Mouse (Mus musculus): Measurements from ENCODE around the gene Hacd3.
A peak's percentile ranks its signal among the peaks of the same experiment; 100 is the strongest.
"Not testable (repeated sequence)": the region's sequence is repeated elsewhere in the genome, so short reads cannot be mapped to it uniquely, and the experiment has no call there.

The Hacd3 gene

GRCm38 (mm10) chr9:65016241-65016977 is 5.1 kb downstream of the Hacd3 start:
- DNase-seq: no peak

GRCm38 (mm10) chr9:65015461-65016222 is 5.9 kb downstream of the Hacd3 start:
- no peak for DNase-seq

DNA sequence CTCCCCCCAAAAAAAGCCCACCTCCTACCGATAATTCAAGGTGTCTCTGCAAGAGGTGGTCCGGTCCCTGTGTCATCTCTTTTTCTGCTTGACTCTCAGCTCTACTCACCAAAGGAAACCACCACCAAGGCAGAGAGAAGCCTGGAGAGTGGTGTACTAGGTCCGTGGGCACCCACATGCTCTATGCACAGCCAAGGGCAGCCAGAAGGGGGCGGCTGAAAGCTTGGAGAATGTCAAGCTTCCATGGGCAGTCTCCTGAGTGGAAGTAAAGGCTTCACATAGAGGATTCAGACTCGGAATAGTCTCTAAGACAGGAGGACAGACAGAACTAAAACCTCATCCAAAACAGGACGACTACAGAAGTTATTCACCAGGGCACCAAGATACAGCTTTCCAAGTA is 10.2 kb downstream of the Hacd3 start:
- peak; percentile 8 to 22 for DNase-seq

DNA sequence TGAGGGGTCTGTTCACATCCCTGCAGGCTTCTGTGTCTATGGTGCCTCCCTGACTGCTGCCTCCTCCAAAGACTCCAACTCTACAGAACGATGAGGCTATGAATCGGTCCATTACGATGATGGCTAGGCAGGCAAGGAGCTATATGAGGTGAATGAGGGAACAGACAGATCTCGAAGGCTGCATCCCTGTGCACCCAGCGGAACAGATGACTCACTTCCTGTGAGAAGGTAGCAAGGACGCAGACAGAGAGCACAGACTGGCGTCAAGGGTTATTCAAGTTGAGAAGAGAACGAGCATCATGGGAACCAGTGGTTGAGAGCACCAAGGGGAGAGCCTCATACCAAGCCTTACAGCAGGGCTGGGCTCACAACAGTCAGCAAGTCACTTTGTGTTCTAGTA is 10.9 kb downstream of the Hacd3 start:
- peak; percentile 44 to 49 for DNase-seq

DNA sequence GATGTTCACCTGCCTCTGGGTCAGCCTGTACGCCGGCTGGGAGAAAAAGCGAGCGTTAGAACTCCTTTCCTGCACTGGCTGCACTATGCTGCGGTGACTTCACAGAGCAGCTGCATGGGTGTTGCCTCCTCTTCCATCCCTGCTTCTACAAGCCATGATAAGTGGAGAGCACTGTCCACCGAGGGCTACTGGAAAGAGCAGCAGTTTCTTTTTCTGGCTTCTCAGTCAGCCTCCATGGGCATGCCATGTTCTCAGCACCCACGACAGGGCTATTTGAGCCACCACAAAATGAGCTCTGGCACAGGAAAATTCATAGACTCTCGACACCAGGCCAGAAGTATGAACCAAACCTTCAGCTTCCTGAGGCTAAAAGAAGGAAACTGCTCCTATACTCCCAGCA is 15.8 kb downstream of the Hacd3 start:
- no peak for DNase-seq

- no peak for DNase-seq
These were observed 20.0 kb downstream of the Hacd3 start for GRCm38 (mm10) chr9:65001481-65001880.

DNA sequence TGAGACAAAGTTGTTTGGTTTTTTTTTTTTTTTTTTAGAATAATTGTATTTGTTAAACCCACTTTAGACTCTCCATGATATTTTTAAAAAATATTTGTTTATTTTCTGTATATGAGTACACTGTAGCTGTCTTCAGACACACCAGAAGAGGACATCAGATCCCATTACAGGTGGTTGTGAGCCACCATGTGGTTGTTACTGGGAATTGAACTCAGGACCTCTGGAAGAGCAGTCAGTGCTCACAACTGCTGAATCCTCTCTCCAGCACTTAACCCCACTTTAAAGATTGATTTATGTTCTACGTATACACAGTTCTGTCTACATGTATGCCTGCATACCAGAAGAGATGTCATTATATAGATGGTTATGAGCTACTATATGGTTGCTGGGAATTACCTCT is 26.0 kb downstream of the Hacd3 start:
- DNase-seq: not testable (repeated sequence)

DNA sequence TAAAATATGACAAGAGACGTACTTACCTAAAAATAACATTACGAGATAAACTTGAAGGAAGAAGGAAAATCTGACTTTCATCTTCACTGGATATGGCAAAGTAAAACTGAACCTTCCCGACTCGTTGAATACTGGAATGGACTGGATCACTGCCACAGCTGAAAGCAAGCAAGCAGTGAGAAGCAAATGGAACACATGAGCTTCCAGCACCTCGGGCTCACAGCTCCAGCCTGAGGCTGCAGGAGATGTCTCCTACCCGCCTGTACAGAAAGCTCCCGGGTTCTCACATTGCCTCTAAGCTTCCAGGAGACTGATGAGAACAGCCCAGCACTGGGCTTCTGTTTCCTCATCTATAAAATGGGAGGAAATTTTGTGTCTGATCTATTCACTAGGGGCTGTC is 31.2 kb downstream of the Hacd3 start:
- DNase-seq: no peak

- no peak for DNase-seq
These were observed 33.0 kb downstream of the Hacd3 start for GRCm38 (mm10) chr9:64988443-64988842.

DNA sequence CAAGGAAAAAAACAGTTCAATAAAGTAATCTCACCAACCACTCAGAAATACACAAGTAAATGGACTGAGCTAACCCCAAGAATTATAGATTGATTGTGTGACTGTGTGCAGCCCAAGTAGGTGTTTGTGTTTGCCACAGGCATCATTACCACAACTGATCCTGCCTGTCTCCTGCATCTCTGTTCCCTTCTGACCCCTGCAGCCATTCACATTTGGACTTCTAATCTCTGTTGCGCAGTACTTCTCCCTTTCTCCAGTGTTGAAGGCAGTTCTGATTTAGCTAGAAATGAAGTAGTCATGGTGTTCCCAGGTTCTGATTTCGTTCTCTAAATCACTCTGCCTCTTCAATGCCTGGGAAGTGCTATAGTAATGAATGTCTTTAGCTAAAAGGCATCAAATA is 33.8 kb downstream of the Hacd3 start:
- no peak for DNase-seq

GRCm38 (mm10) chr9:64985807-64986206 is 35.7 kb downstream of the Hacd3 start:
- no peak for DNase-seq

DNA sequence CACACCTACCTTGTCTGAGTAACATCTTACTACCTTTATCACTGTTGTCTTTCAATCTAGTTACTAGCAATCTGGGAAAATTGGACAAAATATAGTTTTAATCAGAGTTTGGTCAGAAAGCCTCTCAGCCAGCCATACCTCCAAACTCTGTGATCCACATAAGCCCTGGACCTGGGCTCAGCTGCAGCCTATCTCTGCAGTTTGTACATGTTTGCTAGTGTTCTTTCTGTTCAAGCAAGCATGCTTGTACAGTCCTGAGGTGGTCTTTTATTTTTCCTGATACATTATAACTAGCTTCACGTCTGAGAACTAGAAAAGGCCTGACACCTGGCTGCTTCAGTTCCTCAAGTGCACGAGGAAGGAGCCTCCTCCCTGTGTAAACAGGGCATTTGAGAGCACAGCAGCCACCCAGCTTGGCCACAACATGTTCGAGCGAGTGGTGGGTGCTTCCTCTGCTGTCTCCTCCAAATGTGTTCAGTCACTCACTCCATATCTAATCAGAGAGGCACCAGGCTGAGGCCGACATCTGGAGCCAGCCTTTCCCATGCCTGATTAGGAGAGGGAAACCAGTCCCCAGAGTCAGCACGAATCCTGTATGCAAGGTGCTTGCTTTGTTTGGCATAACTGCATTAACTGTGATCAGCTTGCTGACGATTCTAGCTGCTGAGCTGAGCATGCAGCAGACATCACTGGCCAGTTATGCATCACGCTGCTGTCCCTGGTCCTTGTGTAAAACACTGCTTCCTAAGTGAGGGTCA is 36.3 kb downstream of the Hacd3 start:
- no peak for DNase-seq

DNA sequence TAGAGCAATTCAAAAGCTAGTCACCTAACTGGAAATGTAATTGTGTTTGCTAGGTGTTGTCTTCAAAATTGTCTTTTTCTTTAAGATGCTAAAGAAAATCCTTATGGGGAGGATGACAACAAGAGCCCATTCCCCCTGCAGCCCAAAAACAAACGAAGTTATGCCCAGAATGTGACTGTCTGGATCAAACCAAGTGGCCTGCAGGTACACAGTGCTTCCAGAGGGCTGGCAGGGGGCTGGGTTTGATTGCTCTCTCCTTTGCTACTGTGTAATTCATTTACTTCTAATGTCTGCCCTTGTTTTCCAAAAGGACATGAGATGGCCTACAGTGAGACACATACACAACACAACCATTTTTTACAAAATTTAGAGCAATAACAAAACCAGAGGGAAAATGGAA is 39.6 kb downstream of the Hacd3 start:
- no peak for DNase-seq

- no peak for DNase-seq
These were observed 40.9 kb downstream of the Hacd3 start for GRCm38 (mm10) chr9:64980548-64980947.

DNA sequence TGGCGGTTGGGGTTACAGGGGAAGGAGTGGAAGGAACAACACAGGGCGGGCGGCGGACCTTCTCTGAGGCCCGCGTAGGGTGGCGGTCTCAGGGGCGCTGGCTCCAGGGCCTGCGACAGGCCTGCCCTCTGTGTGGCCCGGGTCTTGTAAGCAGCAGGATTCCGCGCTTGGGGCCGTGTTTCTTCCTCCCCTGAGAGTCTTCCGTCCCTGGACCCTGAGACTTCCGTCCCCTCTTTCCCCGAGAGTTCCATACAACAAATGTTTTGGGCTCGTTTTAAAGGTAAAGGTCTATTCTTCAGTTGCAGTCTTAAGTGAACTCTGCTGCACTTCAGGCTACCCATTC is 60.5 kb downstream of the Hacd3 start:
- DNase-seq: no peak

DNA sequence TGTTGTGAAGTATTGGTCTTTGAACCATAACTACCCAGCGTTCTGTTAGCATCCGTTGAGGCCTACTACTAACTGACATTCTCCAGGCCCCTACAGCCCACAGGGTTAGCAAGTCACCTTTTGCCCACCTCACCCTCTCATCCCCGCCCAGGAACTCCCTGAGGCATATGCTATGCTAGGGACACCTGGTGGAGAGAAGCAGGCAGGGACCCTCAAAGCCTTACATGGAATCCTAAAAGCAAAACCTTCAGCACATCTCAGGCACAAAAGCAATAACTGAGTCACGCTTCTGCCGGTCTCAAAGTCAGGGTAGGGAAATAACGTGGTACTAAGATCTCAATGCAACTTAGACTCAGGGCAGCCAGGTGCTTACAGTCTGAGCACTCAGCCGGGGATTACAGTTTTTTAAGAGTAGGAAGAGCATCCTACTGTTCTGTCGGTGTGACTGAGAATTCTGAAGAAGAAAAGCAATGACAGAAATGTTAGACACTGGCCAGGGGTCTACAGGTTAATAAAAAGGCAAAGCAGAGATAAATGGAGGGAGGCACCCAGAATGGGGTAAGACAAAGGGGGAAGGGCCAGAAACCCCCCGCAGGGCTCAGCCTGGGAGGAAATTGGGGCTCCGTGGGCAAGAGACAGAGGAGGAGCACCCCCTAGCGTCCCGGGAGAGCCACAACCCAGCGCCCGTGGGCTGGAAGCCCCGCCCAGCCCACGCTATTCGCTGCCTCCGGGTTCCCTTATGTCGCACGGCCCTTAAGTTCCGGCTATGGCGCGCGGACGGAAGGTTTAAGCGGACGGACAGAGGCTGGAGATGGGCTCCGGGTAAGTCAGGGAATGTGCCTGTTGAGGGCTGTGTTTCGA is 61.1 kb downstream of the Hacd3 start, which contains the start of gene Ints14:
Gene Ints14 (plus strand): TSS at position 789 of the 861 bp plus-strand sequence.
- peak; percentile 97 to 98 for DNase-seq

- no peak for DNase-seq
These were observed 64.2 kb downstream of the Hacd3 start for GRCm38 (mm10) chr9:64957276-64957675.

GRCm38 (mm10) chr9:64956337-64956736 is 65.2 kb downstream of the Hacd3 start:
- DNase-seq: peak; percentile 56

DNA sequence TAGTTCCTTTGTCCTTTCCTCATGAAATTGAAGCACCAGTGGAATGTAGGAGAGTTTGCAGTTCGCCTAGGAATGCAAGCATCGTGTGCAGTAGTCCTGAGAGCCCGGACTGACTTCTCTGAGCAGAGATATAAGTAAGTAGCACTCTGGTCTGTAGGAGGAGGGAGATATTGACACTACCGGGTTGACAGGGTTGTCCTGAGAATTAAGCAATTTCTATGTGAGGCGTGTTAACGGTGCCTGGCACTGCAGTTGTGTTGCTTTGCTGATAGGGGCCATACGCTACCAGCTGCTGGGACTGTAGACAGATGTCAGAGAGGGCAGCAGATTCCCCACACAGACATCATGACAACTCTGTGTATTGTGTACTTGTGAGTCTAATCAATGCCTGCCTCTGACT is 68.3 kb downstream of the Hacd3 start:
- no peak for DNase-seq

DNA sequence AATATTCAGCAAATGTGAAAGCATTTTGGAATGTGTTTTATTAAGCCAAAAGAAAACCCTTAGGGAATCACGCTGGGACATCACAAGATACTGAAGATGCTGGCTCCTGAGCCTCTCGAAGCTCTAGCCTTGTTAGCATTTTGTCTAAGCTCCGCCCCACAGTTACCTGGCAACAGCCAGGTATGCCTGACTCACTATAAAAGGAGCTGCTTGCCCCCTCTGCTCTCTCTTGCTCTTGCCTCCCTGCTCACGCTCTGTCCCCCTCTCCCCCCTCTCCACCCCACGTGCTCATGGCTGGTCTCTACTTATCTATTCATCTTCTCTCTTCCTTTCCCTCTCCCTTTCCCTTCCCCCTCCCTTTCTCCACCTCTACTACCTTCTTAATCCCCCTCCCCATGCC is 69.4 kb downstream of the Hacd3 start:
- DNase-seq: no peak

DNA sequence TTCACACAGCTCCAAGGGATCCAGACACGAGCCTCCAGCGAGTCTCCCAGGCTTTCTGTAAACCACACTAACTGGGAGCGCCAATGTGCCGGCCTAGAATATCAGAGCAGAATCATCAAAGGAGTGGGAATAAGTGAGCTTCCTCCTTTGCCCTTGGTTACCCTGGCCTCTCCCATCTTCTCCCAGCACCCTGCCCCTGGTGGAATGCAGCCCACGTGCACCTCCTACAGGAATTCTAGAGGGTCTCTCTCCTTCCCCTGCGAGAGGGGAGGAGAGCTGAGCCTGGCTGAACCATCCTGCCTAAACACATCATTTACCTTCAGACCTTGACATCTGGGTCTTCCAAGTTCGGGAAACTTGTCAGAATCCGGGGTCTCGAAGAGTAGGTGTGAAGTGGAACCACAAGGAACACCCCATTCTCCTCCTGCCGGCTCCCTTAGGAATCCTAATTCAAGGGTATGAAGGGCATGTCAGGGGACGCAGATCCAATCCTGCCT is 70.3 kb downstream of the Hacd3 start, which contains the start of gene Slc24a1:
Gene Slc24a1 (minus strand): TSS at position 447 of the 497 bp plus-strand sequence.
- DNase-seq: no peak

- no peak for DNase-seq
These were observed 73.9 kb downstream of the Hacd3 start for GRCm38 (mm10) chr9:64947483-64948095.
